Mouse (Mus musculus): ENCODE results near the gene Strap. TPM values are rescaled to one million over a fixed set of nuclear protein-coding genes. Genes with fewer than 3 reads are reported as not detected.

The Strap gene
- polyA plus RNA-seq, 1 experiment from 2014 or later, result 138 TPM

DNA sequence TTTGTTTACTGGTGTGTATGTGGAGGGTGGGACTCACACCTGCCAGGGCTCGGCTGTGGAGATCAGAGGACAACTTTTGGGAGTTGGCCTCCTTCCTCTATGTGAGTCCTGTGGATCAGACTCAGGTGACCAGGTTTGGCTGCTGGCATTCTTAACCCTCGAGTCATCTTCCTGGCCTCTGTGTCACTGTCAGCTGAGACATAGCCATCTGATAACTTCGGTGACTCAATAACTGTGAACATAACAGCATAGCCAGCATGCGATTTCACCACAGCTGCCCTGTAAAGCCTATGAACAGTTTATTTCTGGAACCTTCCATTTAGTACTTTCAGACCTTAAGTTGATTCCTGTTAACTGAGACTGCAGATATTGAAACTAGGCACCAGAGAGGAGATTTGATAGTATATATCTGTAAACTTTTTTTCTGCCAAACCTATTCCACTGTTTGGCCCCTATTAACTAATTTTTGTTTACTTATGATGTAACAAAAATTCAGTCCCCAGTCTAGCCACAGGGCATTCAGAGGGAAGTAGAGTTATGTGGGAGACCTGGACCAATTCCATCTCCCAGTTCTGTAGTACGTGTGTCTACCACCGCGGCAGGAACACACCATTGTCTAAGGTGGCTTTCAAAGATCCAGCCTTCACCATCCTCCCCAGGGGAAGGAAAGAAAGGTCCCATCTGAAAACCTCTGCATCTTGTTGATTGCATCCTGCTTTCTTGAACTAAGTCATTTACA lies 49.2 kb downstream of the Strap start:
- WGBS, result 85% methylated on average over 7 of the region's 7 CpGs
- Histone ChIP-seq H3K4me2 (ENCODE audit: low read length) (no peak overlapping the region), H3K36me3 (ENCODE audit: insufficient read depth, low read length) (no peaks in the 10 kb centered on the region), H3K9ac (ENCODE audit: low read depth, low read length) (no peak overlapping the region), H3K27me3 (ENCODE audit: insufficient read depth, low read length) (no peaks in the 10 kb centered on the region), H3K27ac (no peak overlapping the region), H3K9me3 (replicated peaks; ENCODE audit: low read length) (no peaks in the 10 kb centered on the region), H3K4me1 (replicated peaks; ENCODE audit: insufficient read depth, low read length) (no peaks in the 10 kb centered on the region), H3K4me3 (replicated peaks; ENCODE audit: low read depth, low read length) (no peak overlapping the region)
- TF ChIP-seq CTCF (IDR thresholded peaks at IDR 0.05; ENCODE audit: low read depth), result no peak
- no peak for ATAC-seq (replicated peaks; ENCODE audit: low FRiP score, low read depth)
- no peak for DNase-seq (ENCODE audit: low spot score)

DNA sequence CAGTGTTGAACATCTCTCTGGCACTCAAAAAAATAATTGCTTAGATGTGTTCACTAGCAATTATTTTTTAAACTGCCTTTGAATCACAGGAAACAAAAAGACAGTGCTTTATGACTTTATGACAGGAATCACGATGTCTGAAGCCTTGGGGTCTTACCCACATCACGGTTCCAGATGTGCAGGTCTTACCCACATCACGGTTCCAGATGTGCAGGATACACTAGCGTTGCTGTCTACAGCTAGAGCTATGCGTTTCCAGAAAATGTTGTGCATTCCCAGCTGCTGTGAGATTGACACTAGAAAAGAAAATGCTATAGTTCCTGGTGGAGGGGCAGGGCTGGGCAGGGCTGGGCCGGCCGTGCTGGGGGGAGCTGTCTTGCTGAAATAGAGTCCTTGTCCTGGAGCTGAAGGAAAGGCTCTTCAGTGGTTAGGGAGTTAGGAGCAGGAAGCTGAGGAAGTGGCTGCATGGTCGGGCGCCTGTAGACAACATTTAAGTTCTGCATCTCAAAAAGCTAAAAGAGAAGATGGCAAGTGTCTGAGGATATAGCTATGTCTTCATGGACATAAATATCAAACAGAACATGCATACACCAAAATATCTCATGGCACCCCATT lies 54.2 kb downstream of the Strap start:
- no peak overlapping the region for H3K4me2 ChIP-seq (ENCODE audit: low read length)
- no peak for ATAC-seq (replicated peaks; ENCODE audit: low FRiP score, low read depth)
- no peak overlapping the region for H3K27ac ChIP-seq
- H3K4me1 ChIP-seq (replicated peaks; ENCODE audit: insufficient read depth, low read length), result no peaks in the 10 kb centered on the region
- no peaks in the 10 kb centered on the region for H3K36me3 ChIP-seq (ENCODE audit: insufficient read depth, low read length)
- H3K9me3 ChIP-seq (replicated peaks; ENCODE audit: low read length), result no peaks in the 10 kb centered on the region
- no peak for TF ChIP-seq CTCF (IDR thresholded peaks at IDR 0.05; ENCODE audit: low read depth)
- no peak for DNase-seq (ENCODE audit: low spot score)
- 53% methylated on average over 9 of the region's 9 CpGs for WGBS
- H3K27me3 ChIP-seq (ENCODE audit: insufficient read depth, low read length), result no peaks in the 10 kb centered on the region
- H3K4me3 ChIP-seq (replicated peaks; ENCODE audit: low read depth, low read length), result no peak overlapping the region
- no peak overlapping the region for H3K9ac ChIP-seq (ENCODE audit: low read depth, low read length)

- no peaks in the 10 kb centered on the region for H3K9me3 ChIP-seq (replicated peaks; ENCODE audit: low read length)
- no peak overlapping the region for H3K9ac ChIP-seq (ENCODE audit: low read depth, low read length)
- H3K4me1 ChIP-seq (replicated peaks; ENCODE audit: insufficient read depth, low read length), result no peaks in the 10 kb centered on the region
- H3K36me3 ChIP-seq (ENCODE audit: insufficient read depth, low read length), result no peaks in the 10 kb centered on the region
- H3K4me2 ChIP-seq (ENCODE audit: low read length), result no peak overlapping the region
- no peaks in the 10 kb centered on the region for H3K27me3 ChIP-seq (ENCODE audit: insufficient read depth, low read length)
- ATAC-seq (replicated peaks; ENCODE audit: low FRiP score, low read depth) (no peak), DNase-seq (ENCODE audit: low spot score) (no peak)
- no peak for TF ChIP-seq CTCF (IDR thresholded peaks at IDR 0.05; ENCODE audit: low read depth)
- H3K27ac ChIP-seq, result no peak overlapping the region
- WGBS, result 65% methylated on average over 2 of the region's 2 CpGs
- no peak overlapping the region for H3K4me3 ChIP-seq (replicated peaks; ENCODE audit: low read depth, low read length)
These were observed 54.8 kb downstream of the Strap start for GRCm38 (mm10) chr6:137789658-137790057.

DNA sequence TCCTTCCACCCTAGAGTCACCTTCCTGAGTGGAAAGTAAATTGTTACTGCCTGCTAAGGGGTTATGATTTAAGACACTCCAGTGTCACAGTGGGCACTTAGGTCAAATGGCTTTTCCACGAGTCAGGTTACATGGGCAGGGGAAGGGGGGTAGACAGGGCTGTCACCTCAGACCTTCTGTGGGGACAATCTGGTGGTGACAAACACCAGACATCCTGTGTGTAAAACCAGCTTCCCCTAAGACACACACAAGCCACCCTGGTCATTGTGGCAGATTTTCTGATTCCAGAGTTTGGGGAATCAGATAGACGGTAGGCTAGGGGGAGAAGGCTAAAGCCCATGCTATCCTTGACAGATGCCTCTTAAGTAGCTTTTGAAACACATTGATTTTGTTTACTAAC lies 60.6 kb downstream of the Strap start:
- no peaks in the 10 kb centered on the region for H3K27me3 ChIP-seq (ENCODE audit: insufficient read depth, low read length)
- H3K4me2 ChIP-seq (ENCODE audit: low read length), result no peak overlapping the region
- H3K9me3 ChIP-seq (replicated peaks; ENCODE audit: low read length), result no peaks in the 10 kb centered on the region
- ATAC-seq (replicated peaks; ENCODE audit: low FRiP score, low read depth) (no peak), DNase-seq (ENCODE audit: low spot score) (no peak)
- no peak overlapping the region for H3K9ac ChIP-seq (ENCODE audit: low read depth, low read length)
- H3K36me3 ChIP-seq (ENCODE audit: insufficient read depth, low read length), result peaks cover 8% of the 10 kb centered on the region; the same call in 1 of the 2 replicates
- WGBS, result 20% methylated on average over 2 of the region's 2 CpGs
- H3K4me3 ChIP-seq (replicated peaks; ENCODE audit: low read depth, low read length), result no peak overlapping the region
- no peaks in the 10 kb centered on the region for H3K4me1 ChIP-seq (replicated peaks; ENCODE audit: insufficient read depth, low read length)
- no peak for TF ChIP-seq CTCF (IDR thresholded peaks at IDR 0.05; ENCODE audit: low read depth)
- no peak overlapping the region for H3K27ac ChIP-seq

GRCm38 (mm10) chr6:137796596-137797567 lies 62.0 kb downstream of the Strap start:
- H3K4me1 ChIP-seq (replicated peaks; ENCODE audit: insufficient read depth, low read length), result no peaks in the 10 kb centered on the region
- no peaks in the 10 kb centered on the region for H3K27me3 ChIP-seq (ENCODE audit: insufficient read depth, low read length)
- no peak overlapping the region for H3K27ac ChIP-seq
- peak; percentile 50; the same call in 1 of the 2 replicates for ATAC-seq (replicated peaks; ENCODE audit: low FRiP score, low read depth)
- H3K4me2 ChIP-seq (ENCODE audit: low read length), result no peak overlapping the region
- no peak overlapping the region for H3K9ac ChIP-seq (ENCODE audit: low read depth, low read length)
- H3K9me3 ChIP-seq (replicated peaks; ENCODE audit: low read length), result no peaks in the 10 kb centered on the region
- WGBS, result 67% methylated on average over 29 of the region's 29 CpGs
- H3K4me3 ChIP-seq (replicated peaks; ENCODE audit: low read depth, low read length), result no peak overlapping the region
- peak; percentile 79 for TF ChIP-seq CTCF (IDR thresholded peaks at IDR 0.05; ENCODE audit: low read depth)
- peaks cover 8% of the 10 kb centered on the region; the same call in 1 of the 2 replicates for H3K36me3 ChIP-seq (ENCODE audit: insufficient read depth, low read length)
- DNase-seq (ENCODE audit: low spot score), result peak; percentile 81

DNA sequence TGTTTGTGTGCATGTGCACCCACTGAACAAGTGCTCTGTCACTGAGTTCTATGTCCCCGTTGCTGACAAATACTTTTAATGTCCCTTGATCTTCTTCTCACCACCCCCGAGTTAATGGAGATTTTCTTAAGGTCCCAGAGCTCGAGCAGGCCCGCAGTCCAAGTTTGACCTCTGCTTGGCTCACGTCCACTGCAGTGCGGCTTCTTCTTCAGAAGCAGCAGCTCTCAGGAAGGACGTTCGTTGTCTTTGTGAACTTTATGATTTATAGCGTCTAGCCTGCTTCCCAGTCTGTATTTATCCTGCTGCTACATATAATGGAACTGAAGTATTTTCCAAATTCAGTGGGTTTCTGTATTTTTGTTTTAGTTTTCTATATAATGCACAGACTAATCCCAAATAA lies 64.4 kb downstream of the Strap start:
- TF ChIP-seq CTCF (IDR thresholded peaks at IDR 0.05; ENCODE audit: low read depth), result no peak
- peaks cover 8% of the 10 kb centered on the region; the same call in 1 of the 2 replicates for H3K36me3 ChIP-seq (ENCODE audit: insufficient read depth, low read length)
- DNase-seq (ENCODE audit: low spot score) (peak; percentile 59), ATAC-seq (replicated peaks; ENCODE audit: low FRiP score, low read depth) (no peak)
- H3K4me1 ChIP-seq (replicated peaks; ENCODE audit: insufficient read depth, low read length), result 0 out of 2 replicates have a peak, but pooled peaks cover 3% of the 10 kb centered on the region
- 43% methylated on average over 9 of the region's 9 CpGs for WGBS
- no peak overlapping the region for H3K4me2 ChIP-seq (ENCODE audit: low read length)
- H3K27me3 ChIP-seq (ENCODE audit: insufficient read depth, low read length), result no peaks in the 10 kb centered on the region
- H3K9ac ChIP-seq (ENCODE audit: low read depth, low read length), result no peak overlapping the region
- H3K9me3 ChIP-seq (replicated peaks; ENCODE audit: low read length), result no peaks in the 10 kb centered on the region
- H3K4me3 ChIP-seq (replicated peaks; ENCODE audit: low read depth, low read length), result no peak overlapping the region
- H3K27ac ChIP-seq, result no peak overlapping the region

Other genes starting within 250 kb of the Strap start
- gene Eps8, start 80.2 kb upstream of the Strap start, polyA plus RNA-seq (2015; fragmentation: Nextera tagmentation; extraction: Ambion mirVana), result 45.1 and 46.1 TPM in 2 replicates
- 85.5 and 92.3 TPM in 2 replicates for gene Dera, start 19.5 kb downstream of the Strap start, polyA plus RNA-seq (2015; fragmentation: Nextera tagmentation; extraction: Ambion mirVana)